ENCODE assay signal across 8 mouse cellular contexts in the genomic region with DNA sequence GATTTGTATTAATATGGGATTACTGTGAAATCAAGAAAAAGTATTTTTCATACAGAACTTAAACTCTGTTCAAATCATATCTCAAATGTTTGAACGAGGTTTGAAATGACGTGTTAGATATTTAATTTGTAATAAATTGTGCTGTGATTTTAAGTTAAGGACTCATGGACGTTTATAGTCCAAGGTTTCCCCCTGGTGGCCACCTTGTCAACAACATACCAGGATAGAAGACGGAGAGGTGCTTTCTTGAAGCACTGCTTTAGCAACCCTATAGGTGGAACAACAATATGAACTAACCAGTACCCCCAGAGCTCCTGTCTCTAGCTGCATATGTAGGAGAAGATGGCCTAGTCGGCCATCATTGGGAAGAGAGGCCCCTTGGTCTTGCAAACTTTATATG.
DNase-seq lines count a peak whose midpoint lies in the region; ATAC-seq and TF ChIP-seq lines count a peak whose summit lies in the region.
"Not testable (repeated sequence)": the region's sequence is repeated elsewhere in the genome, so short reads cannot be mapped to it uniquely, and the experiment has no call there.

No protein-coding gene starts in this region.

- not testable (repeated sequence) for H3K4me1 ChIP-seq in hindbrain, embryonic 14.5 days (replicated peaks; ENCODE audit: control insufficient read depth, insufficient read depth, low read length); lung, adult 2 months (ENCODE audit: control insufficient read depth, insufficient read depth, low read length)

- 13% methylated on average over 5 of the region's 5 CpGs for WGBS in hindbrain, embryonic 14.5 days
- WGBS in lung, adult 2 months, result 5% methylated on average over 5 of the region's 5 CpGs

- peak; percentile 93 for ATAC-seq in common myeloid progenitor, adult 5-6 weeks (replicated peaks; ENCODE audit: low read depth, poor library complexity, severe bottlenecking)
- peak; percentile 72; the same call in 1 of the 2 replicates for ATAC-seq in hindbrain, embryonic 14.5 days (ENCODE audit: low FRiP score)

- not testable (repeated sequence) for H3K9me3 ChIP-seq in hindbrain, embryonic 14.5 days (ENCODE audit: control insufficient read depth, low read length)

- DNase-seq in adrenal gland, adult 2 months, result peak; percentile 56
- DNase-seq in frontal cortex, postnatal 36 days (ENCODE audit: low spot score in 2 of 2), result peak; percentile 44 to 67
- DNase-seq in hindbrain, embryonic 14.5 days (ENCODE audit: low spot score), result peak; percentile 81
- peak; percentile 37 for DNase-seq in layer of hippocampus, adult 9-10 months (ENCODE audit: low spot score)
- peak; percentile 45 for DNase-seq in lung, adult 2 months
- DNase-seq in ovary, adult 18-20 months (ENCODE audit: low spot score), result peak; percentile 3
- DNase-seq in urinary bladder, postnatal 14 days (ENCODE audit: low spot score), result peak; percentile 77

- H3K36me3 ChIP-seq in hindbrain, embryonic 14.5 days (replicated peaks; ENCODE audit: control insufficient read depth, insufficient read depth), result not testable (repeated sequence)

- H3K9ac ChIP-seq in hindbrain, embryonic 14.5 days, result not testable (repeated sequence)

- not testable (repeated sequence) for TF ChIP-seq POLR2A in lung, adult 2 months (IDR thresholded peaks at IDR 0.05; ENCODE audit: borderline replicate concordance, extremely low read depth, low read depth, low read length)

- TF ChIP-seq CTCF in lung, adult 2 months (IDR thresholded peaks at IDR 0.05; ENCODE audit: insufficient read depth, low read length), result not testable (repeated sequence)

- H3K4me3 ChIP-seq in hindbrain, embryonic 14.5 days (replicated peaks; ENCODE audit: low read length); lung, adult 2 months (replicated peaks; ENCODE audit: extremely low read depth, low read depth, low read length): not testable (repeated sequence)

- H3K27ac ChIP-seq in hindbrain, embryonic 14.5 days, result not testable (repeated sequence)

- H3K4me2 ChIP-seq in hindbrain, embryonic 14.5 days (replicated peaks), result not testable (repeated sequence)

- H3K27me3 ChIP-seq in hindbrain, embryonic 14.5 days (ENCODE audit: control insufficient read depth, insufficient read depth, low read length), result not testable (repeated sequence)

Comparison
In these comparisons a context has a peak if more than half of its experiments do, and no peak if none do; other contexts are left out.
1. DNase-seq: peak in every context shown above with its lines; median percentile 81 in hindbrain, embryonic 14.5 days; 77 in urinary bladder, postnatal 14 days; 56 in adrenal gland, adult 2 months; 56 in frontal cortex, postnatal 36 days; 45 in lung, adult 2 months; 37 in layer of hippocampus, adult 9-10 months; 3 in ovary, adult 18-20 months.